Mouse (Mus musculus): Measurements from ENCODE around the gene Olfr609. TPM values are rescaled to one million over a fixed set of nuclear protein-coding genes. Genes with fewer than 3 reads are reported as not detected.
"Not testable (repeated sequence)": the region's sequence is repeated elsewhere in the genome, so short reads cannot be mapped to it uniquely, and the experiment has no call there.

The Olfr609 gene
- total RNA-seq (2015; ENCODE audit: low replicate concordance) = not detected in 2 replicates
- total RNA-seq (2017; ENCODE audit: low replicate concordance) = not detected in 2 replicates

DNA sequence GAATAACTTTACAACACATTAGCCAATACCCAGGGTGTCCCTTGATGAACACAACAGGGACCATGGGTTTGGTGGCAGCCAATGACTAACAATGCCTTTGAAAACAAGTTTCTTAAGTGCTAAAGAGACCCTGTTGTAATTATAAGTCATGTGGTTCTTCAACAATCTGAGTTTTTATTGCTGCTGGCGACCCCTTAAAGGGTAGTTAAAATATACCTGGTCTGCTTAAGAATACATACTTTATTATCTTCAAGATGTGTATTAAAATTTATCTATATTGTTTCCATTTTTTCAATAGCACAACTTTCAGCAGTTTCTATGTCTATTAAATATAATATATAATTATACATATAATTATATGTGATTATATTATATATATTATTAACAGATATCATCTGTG is at the start of gene Olfr609:
Gene Olfr609 (minus strand): TSS at position 101 of the 400 bp plus-strand sequence.
- no peak for ATAC-seq (replicated peaks; ENCODE audit: low FRiP score, poor library complexity, severe bottlenecking)

DNA sequence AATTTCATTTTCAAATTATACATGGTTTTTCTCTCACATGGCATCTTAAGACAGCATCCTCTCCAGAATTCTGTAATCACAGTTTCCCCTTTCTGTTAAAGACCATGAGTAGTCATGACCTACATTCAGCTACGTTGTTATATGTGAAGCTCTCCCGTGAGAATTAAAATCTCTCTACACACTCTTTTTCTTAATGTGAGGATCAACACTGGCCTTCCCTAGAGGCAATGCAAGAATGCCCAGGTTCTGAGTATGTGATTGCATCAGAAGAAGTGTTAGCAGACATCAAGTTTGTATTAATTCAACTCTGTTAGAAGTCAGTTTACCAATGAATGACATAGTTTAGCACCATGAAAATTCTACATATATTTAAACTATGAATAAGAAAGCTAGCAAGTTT is 44.8 kb upstream of the Olfr609 start, which contains the start of gene Olfr612:
Gene Olfr612 (minus strand): TSS at position 101 of the 400 bp plus-strand sequence.
- not testable (repeated sequence) for ATAC-seq (replicated peaks; ENCODE audit: low FRiP score, poor library complexity, severe bottlenecking)

DNA sequence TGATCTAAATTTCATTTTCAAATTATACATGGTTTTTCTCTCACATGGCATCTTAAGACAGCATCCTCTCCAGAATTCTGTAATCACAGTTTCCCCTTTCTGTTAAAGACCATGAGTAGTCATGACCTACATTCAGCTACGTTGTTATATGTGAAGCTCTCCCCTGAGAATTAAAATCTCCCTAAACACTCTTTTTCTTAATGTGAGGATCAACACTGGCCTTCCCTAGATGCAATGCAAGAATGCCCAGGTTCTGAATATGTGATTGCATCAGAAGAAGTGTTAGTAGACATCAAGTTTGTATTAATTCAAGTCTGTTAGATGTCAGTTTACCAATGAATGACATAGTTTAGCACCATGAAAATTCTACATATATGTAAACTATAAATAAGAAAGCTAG is 22.9 kb upstream of the Olfr609 start, which contains the start of gene Olfr611:
Gene Olfr611 (minus strand): TSS at position 101 of the 400 bp plus-strand sequence.
- ATAC-seq (replicated peaks; ENCODE audit: low FRiP score, poor library complexity, severe bottlenecking) = not testable (repeated sequence)

GRCm38 (mm10) chr7:103512022-103512421 is 14.2 kb upstream of the Olfr609 start, which contains the start of gene Olfr610:
Gene Olfr610 (minus strand): TSS chr7:103512122.
- no peak for ATAC-seq (replicated peaks; ENCODE audit: low FRiP score, poor library complexity, severe bottlenecking)

GRCm38 (mm10) chr7:103477106-103477505 is 20.8 kb downstream of the Olfr609 start:
- ATAC-seq (replicated peaks; ENCODE audit: low FRiP score, poor library complexity, severe bottlenecking) = not testable (repeated sequence)

GRCm38 (mm10) chr7:103469577-103469976 is 28.3 kb downstream of the Olfr609 start, which contains the start of gene Olfr608:
Gene Olfr608 (plus strand): TSS chr7:103469877.
- no peak for ATAC-seq (replicated peaks; ENCODE audit: low FRiP score, poor library complexity, severe bottlenecking)

GRCm38 (mm10) chr7:103460590-103460989 is 37.3 kb downstream of the Olfr609 start:
- ATAC-seq (replicated peaks; ENCODE audit: low FRiP score, poor library complexity, severe bottlenecking) = no peak

DNA sequence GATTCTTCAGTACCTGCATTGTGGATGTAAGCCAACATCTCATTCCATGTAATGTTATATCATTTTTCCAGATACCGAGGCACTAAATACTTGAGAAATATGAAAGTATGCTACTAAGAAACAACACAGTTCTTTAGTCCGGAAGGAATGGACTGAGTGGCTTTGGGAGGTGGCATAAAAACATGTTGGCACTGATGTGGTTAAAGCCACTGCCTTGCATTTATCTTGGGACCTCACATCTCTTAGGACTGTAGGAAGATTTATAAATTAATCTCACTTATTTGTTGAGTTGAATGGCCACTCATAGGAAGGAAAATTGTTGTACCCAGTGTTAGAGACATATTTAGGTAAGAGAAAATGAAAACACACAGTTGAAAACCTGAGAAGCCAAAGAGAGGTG is 49.1 kb downstream of the Olfr609 start, which contains the start of gene Olfr606:
Gene Olfr606 (plus strand): TSS at position 301 of the 400 bp plus-strand sequence.
- ATAC-seq (replicated peaks; ENCODE audit: low FRiP score, poor library complexity, severe bottlenecking) = no peak

GRCm38 (mm10) chr7:103445339-103445738 is 52.5 kb downstream of the Olfr609 start, which contains the start of gene Olfr605:
Gene Olfr605 (minus strand): TSS chr7:103445439.
- no peak for ATAC-seq (replicated peaks; ENCODE audit: low FRiP score, poor library complexity, severe bottlenecking)

Other genes starting within 250 kb of the Olfr609 start
- gene Usp17ld, start 245.6 kb downstream of the Olfr609 start, total RNA-seq (2015; ENCODE audit: low replicate concordance) = not detected in 2 replicates
- gene Usp17ld, start 245.6 kb downstream of the Olfr609 start, total RNA-seq (2017; ENCODE audit: low replicate concordance) = 0.90 TPM in 1 of 2 replicates, not detected in the other
- not detected in 2 replicates for gene Olfr596, start 192.4 kb downstream of the Olfr609 start, total RNA-seq (2015; ENCODE audit: low replicate concordance)
- not detected in 2 replicates for gene Olfr596, start 192.4 kb downstream of the Olfr609 start, total RNA-seq (2017; ENCODE audit: low replicate concordance)
- gene Olfr597, start 181.7 kb downstream of the Olfr609 start, total RNA-seq (2015; ENCODE audit: low replicate concordance) = not detected in 2 replicates
- gene Olfr597, start 181.7 kb downstream of the Olfr609 start, total RNA-seq (2017; ENCODE audit: low replicate concordance) = not detected in 2 replicates
- not detected in 2 replicates for gene Olfr598, start 174.5 kb downstream of the Olfr609 start, total RNA-seq (2015; ENCODE audit: low replicate concordance)
- 1.0 TPM in 1 of 2 replicates, not detected in the other for gene Olfr598, start 174.5 kb downstream of the Olfr609 start, total RNA-seq (2017; ENCODE audit: low replicate concordance)
- gene Olfr599, start 162.1 kb downstream of the Olfr609 start, total RNA-seq (2015; ENCODE audit: low replicate concordance) = not detected in 2 replicates
- not detected in 2 replicates for gene Olfr599, start 162.1 kb downstream of the Olfr609 start, total RNA-seq (2017; ENCODE audit: low replicate concordance)
- not detected in 2 replicates for gene Olfr600, start 148.4 kb downstream of the Olfr609 start, total RNA-seq (2015; ENCODE audit: low replicate concordance)
- gene Olfr600, start 148.4 kb downstream of the Olfr609 start, total RNA-seq (2017; ENCODE audit: low replicate concordance) = not detected in 2 replicates
- not detected in 2 replicates for gene Olfr601, start 135.4 kb downstream of the Olfr609 start, total RNA-seq (2015; ENCODE audit: low replicate concordance)
- not detected in 2 replicates for gene Olfr601, start 135.4 kb downstream of the Olfr609 start, total RNA-seq (2017; ENCODE audit: low replicate concordance)
- gene Olfr603, start 111.9 kb downstream of the Olfr609 start, total RNA-seq (2015; ENCODE audit: low replicate concordance) = not detected in 2 replicates
- gene Olfr603, start 111.9 kb downstream of the Olfr609 start, total RNA-seq (2017; ENCODE audit: low replicate concordance) = not detected in 2 replicates
- not detected in 2 replicates for gene Usp17lc, start 83.0 kb downstream of the Olfr609 start, total RNA-seq (2015; ENCODE audit: low replicate concordance)
- gene Usp17lc, start 83.0 kb downstream of the Olfr609 start, total RNA-seq (2017; ENCODE audit: low replicate concordance) = not detected in 2 replicates
- not detected in 2 replicates for gene Olfr605, start 52.6 kb downstream of the Olfr609 start, total RNA-seq (2015; ENCODE audit: low replicate concordance)
- not detected in 2 replicates for gene Olfr605, start 52.6 kb downstream of the Olfr609 start, total RNA-seq (2017; ENCODE audit: low replicate concordance)
- gene Olfr606, start 49.0 kb downstream of the Olfr609 start, total RNA-seq (2015; ENCODE audit: low replicate concordance) = not detected in 2 replicates
- not detected in 2 replicates for gene Olfr606, start 49.0 kb downstream of the Olfr609 start, total RNA-seq (2017; ENCODE audit: low replicate concordance)
- gene Olfr607, start 33.9 kb downstream of the Olfr609 start, total RNA-seq (2015; ENCODE audit: low replicate concordance) = not detected in 2 replicates
- not detected in 2 replicates for gene Olfr607, start 33.9 kb downstream of the Olfr609 start, total RNA-seq (2017; ENCODE audit: low replicate concordance)
- not detected in 2 replicates for gene Olfr608, start 28.2 kb downstream of the Olfr609 start, total RNA-seq (2015; ENCODE audit: low replicate concordance)
- gene Olfr608, start 28.2 kb downstream of the Olfr609 start, total RNA-seq (2017; ENCODE audit: low replicate concordance) = not detected in 2 replicates
- gene Olfr610, start 14.1 kb upstream of the Olfr609 start, total RNA-seq (2015; ENCODE audit: low replicate concordance) = not detected in 2 replicates
- not detected in 2 replicates for gene Olfr610, start 14.1 kb upstream of the Olfr609 start, total RNA-seq (2017; ENCODE audit: low replicate concordance)
- not detected in 2 replicates for gene Olfr611, start 22.8 kb upstream of the Olfr609 start, total RNA-seq (2015; ENCODE audit: low replicate concordance)
- not detected in 2 replicates for gene Olfr611, start 22.8 kb upstream of the Olfr609 start, total RNA-seq (2017; ENCODE audit: low replicate concordance)
- gene Olfr612, start 44.7 kb upstream of the Olfr609 start, total RNA-seq (2015; ENCODE audit: low replicate concordance) = not detected in 2 replicates
- gene Olfr612, start 44.7 kb upstream of the Olfr609 start, total RNA-seq (2017; ENCODE audit: low replicate concordance) = not detected in 2 replicates
- not detected in 2 replicates for gene Olfr613, start 50.0 kb upstream of the Olfr609 start, total RNA-seq (2015; ENCODE audit: low replicate concordance)
- not detected in 2 replicates for gene Olfr613, start 50.0 kb upstream of the Olfr609 start, total RNA-seq (2017; ENCODE audit: low replicate concordance)
- not detected in 2 replicates for gene Olfr615, start 58.0 kb upstream of the Olfr609 start, total RNA-seq (2015; ENCODE audit: low replicate concordance)
- gene Olfr615, start 58.0 kb upstream of the Olfr609 start, total RNA-seq (2017; ENCODE audit: low replicate concordance) = not detected in 2 replicates
- gene Olfr616, start 71.1 kb upstream of the Olfr609 start, total RNA-seq (2015; ENCODE audit: low replicate concordance) = not detected in 2 replicates
- gene Olfr616, start 71.1 kb upstream of the Olfr609 start, total RNA-seq (2017; ENCODE audit: low replicate concordance) = not detected in 2 replicates
- gene Olfr617, start 75.0 kb upstream of the Olfr609 start, total RNA-seq (2015; ENCODE audit: low replicate concordance) = not detected in 2 replicates
- gene Olfr617, start 75.0 kb upstream of the Olfr609 start, total RNA-seq (2017; ENCODE audit: low replicate concordance) = not detected in 2 replicates
- gene Olfr618, start 92.0 kb upstream of the Olfr609 start, total RNA-seq (2015; ENCODE audit: low replicate concordance) = not detected in 2 replicates
- gene Olfr618, start 92.0 kb upstream of the Olfr609 start, total RNA-seq (2017; ENCODE audit: low replicate concordance) = not detected in 2 replicates
- gene Olfr619, start 102.5 kb upstream of the Olfr609 start, total RNA-seq (2015; ENCODE audit: low replicate concordance) = not detected in 2 replicates
- not detected in 2 replicates for gene Olfr619, start 102.5 kb upstream of the Olfr609 start, total RNA-seq (2017; ENCODE audit: low replicate concordance)
- not detected in 2 replicates for gene Olfr620, start 114.5 kb upstream of the Olfr609 start, total RNA-seq (2015; ENCODE audit: low replicate concordance)
- gene Olfr620, start 114.5 kb upstream of the Olfr609 start, total RNA-seq (2017; ENCODE audit: low replicate concordance) = not detected in 2 replicates
- not detected in 2 replicates for gene Olfr622, start 144.6 kb upstream of the Olfr609 start, total RNA-seq (2015; ENCODE audit: low replicate concordance)
- not detected in 2 replicates for gene Olfr622, start 144.6 kb upstream of the Olfr609 start, total RNA-seq (2017; ENCODE audit: low replicate concordance)
- gene Olfr623, start 165.6 kb upstream of the Olfr609 start, total RNA-seq (2015; ENCODE audit: low replicate concordance) = not detected in 2 replicates
- gene Olfr623, start 165.6 kb upstream of the Olfr609 start, total RNA-seq (2017; ENCODE audit: low replicate concordance) = not detected in 2 replicates
- gene Olfr624, start 173.1 kb upstream of the Olfr609 start, total RNA-seq (2015; ENCODE audit: low replicate concordance) = not detected in 2 replicates
- gene Olfr624, start 173.1 kb upstream of the Olfr609 start, total RNA-seq (2017; ENCODE audit: low replicate concordance) = under 0.01 and 0.13 TPM in 2 replicates
- not detected in 2 replicates for gene Olfr625-ps1, start 184.7 kb upstream of the Olfr609 start, total RNA-seq (2015; ENCODE audit: low replicate concordance)
- gene Olfr625-ps1, start 184.7 kb upstream of the Olfr609 start, total RNA-seq (2017; ENCODE audit: low replicate concordance) = not detected in 2 replicates
- not detected in 2 replicates for gene Olfr243, start 216.6 kb upstream of the Olfr609 start, total RNA-seq (2015; ENCODE audit: low replicate concordance)
- not detected in 2 replicates for gene Olfr243, start 216.6 kb upstream of the Olfr609 start, total RNA-seq (2017; ENCODE audit: low replicate concordance)
- gene Olfr628, start 232.3 kb upstream of the Olfr609 start, total RNA-seq (2015; ENCODE audit: low replicate concordance) = not detected in 2 replicates
- not detected in 2 replicates for gene Olfr628, start 232.3 kb upstream of the Olfr609 start, total RNA-seq (2017; ENCODE audit: low replicate concordance)
- gene Olfr629, start 246.9 kb upstream of the Olfr609 start, total RNA-seq (2015; ENCODE audit: low replicate concordance) = not detected in 2 replicates
- gene Olfr629, start 246.9 kb upstream of the Olfr609 start, total RNA-seq (2017; ENCODE audit: low replicate concordance) = not detected in 2 replicates

Data from erythroid progenitor cell, adult 5-6 weeks (primary cell).